Mouse (Mus musculus): Measurements from ENCODE around the gene Dpp8. TPM values are rescaled to one million over a fixed set of nuclear protein-coding genes. Genes with fewer than 3 reads are reported as not detected.

Dpp8 gene
- total and polyA plus RNA-seq, 3 experiments = 51.8 to 62.1 TPM; not detected in 1

DNA sequence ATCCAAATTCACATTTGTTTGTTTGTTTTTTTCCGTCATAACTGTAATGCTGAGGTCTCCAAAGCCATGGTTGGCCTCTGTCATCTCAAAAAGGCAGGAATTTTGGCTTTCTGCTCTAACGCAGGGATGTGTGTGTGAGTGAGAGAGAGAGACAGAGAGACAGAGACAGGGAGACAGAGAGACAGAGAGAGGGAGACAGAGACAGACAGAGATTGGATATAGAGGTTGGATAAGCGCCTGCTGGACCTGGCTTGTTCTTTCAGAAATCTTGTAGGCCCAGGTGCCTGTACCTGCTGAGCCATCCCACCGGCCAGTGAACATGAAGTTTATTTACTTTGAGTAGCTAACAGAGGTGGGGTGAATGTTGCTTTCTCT, 333 bp upstream of the Dpp8 start:
- TF ChIP-seq POLR2AphosphoS2 (IDR thresholded peaks at IDR 0.05; ENCODE audit: low read length) = no peak
- TF ChIP-seq SMC3 (IDR thresholded peaks at IDR 0.05; ENCODE audit: low read depth, low read length) = no peak
- TF ChIP-seq TAL1 (IDR thresholded peaks at IDR 0.05; ENCODE audit: low read length) = no peak
- no peak for TF ChIP-seq MAFK (IDR thresholded peaks at IDR 0.05; ENCODE audit: borderline replicate concordance, low read depth, low read length)
- no peak for TF ChIP-seq USF2 (IDR thresholded peaks at IDR 0.05; ENCODE audit: borderline replicate concordance in 1 of 2, insufficient read depth in 1 of 2, low read depth in 1 of 2, low read length in 2 of 2)
- TF ChIP-seq KAT2A (conservative IDR thresholded peaks at IDR 0.05; ENCODE audit: low read depth, low read length) = no peak
- TF ChIP-seq TBP (IDR thresholded peaks at IDR 0.05; ENCODE audit: low read depth, low read length) = no peak
- TF ChIP-seq EP300 (IDR thresholded peaks at IDR 0.05; ENCODE audit: low read depth in 1 of 2, low read length in 2 of 2) = no peak
- peaks cover 17% of the 10 kb centered on the region for H3K79me2 ChIP-seq (ENCODE audit: control insufficient read depth, insufficient read depth, low read length, poor library complexity)
- DNase-seq (ENCODE audit: low read depth, low spot score) = no peak
- H3K9ac ChIP-seq (ENCODE audit: control insufficient read depth, low read depth, low read length, poor library complexity, severe bottlenecking) = peak overlapping the region; percentile 63
- H3K4me1 ChIP-seq (ENCODE audit: control insufficient read depth in 1 of 2, insufficient read depth in 2 of 2, low read length in 2 of 2) = peaks cover 0 to 4% of the 10 kb centered on the region in 2 experiments; a peak in 1 of 4 replicates
- H3K27me3 ChIP-seq (ENCODE audit: control insufficient read depth in 1 of 2, insufficient read depth in 2 of 2, low read length in 2 of 2) = no peaks in the 10 kb centered on the region
- H3K9me3 ChIP-seq (replicated peaks; ENCODE audit: insufficient read depth, low read length) = no peaks in the 10 kb centered on the region
- peak overlapping the region; percentile 53 to 79 for H3K4me3 ChIP-seq (ENCODE audit: control insufficient read depth in 1 of 2, insufficient read depth in 1 of 2, low read depth in 2 of 2, low read length in 2 of 2)
- H3K36me3 ChIP-seq (ENCODE audit: control insufficient read depth in 1 of 2, insufficient read depth in 2 of 2, low read length in 2 of 2) = peaks cover under 1 to 15% of the 10 kb centered on the region in 2 experiments; a peak in 3 of 4 replicates
- peak overlapping the region; percentile 50 for H3K27ac ChIP-seq (ENCODE audit: control insufficient read depth, low read depth, low read length)

DNA sequence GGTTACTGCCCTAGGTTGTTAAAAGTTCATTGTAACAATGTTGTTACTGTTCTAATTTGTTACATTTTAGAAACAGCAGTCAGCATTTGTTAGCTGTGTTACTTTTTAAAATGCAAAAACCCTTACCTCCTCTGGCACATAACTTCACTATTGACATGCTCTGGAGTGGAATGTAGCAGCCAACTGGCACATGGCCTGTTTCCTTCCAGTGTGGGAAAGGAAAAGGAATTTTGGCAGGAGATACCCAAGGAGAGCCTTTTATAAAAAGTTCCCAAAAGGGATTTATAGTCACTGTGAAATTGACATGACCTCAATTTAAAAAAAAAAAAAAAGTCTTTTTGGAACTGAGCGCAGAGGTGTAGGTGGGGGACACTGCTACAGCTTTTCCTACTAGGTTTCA, 4.2 kb downstream of the Dpp8 start:
- H3K36me3 ChIP-seq (ENCODE audit: control insufficient read depth in 1 of 2, insufficient read depth in 2 of 2, low read length in 2 of 2) = peaks cover 13 to 24% of the 10 kb centered on the region in 2 experiments
- no peaks in the 10 kb centered on the region for H3K9me3 ChIP-seq (replicated peaks; ENCODE audit: insufficient read depth, low read length)
- H3K4me3 ChIP-seq (ENCODE audit: control insufficient read depth in 1 of 2, insufficient read depth in 1 of 2, low read depth in 2 of 2, low read length in 2 of 2) = no peak overlapping the region
- H3K9ac ChIP-seq (ENCODE audit: control insufficient read depth, low read depth, low read length, poor library complexity, severe bottlenecking) = no peak overlapping the region
- no peak for DNase-seq (ENCODE audit: low read depth, low spot score)
- H3K27ac ChIP-seq (ENCODE audit: control insufficient read depth, low read depth, low read length) = no peak overlapping the region
- TF ChIP-seq JUND (IDR thresholded peaks at IDR 0.05; ENCODE audit: low read depth, low read length) = no peak
- TF ChIP-seq MYC (IDR thresholded peaks at IDR 0.05; ENCODE audit: low read depth, low read length) = no peak
- no peak for TF ChIP-seq ETS1 (IDR thresholded peaks at IDR 0.05; ENCODE audit: low read depth, low read length)
- TF ChIP-seq TCF12 (IDR thresholded peaks at IDR 0.05; ENCODE audit: low read depth, low read length) = no peak
- TF ChIP-seq KAT2A (conservative IDR thresholded peaks at IDR 0.05; ENCODE audit: low read depth, low read length) = no peak
- no peak for TF ChIP-seq MEF2A (IDR thresholded peaks at IDR 0.05; ENCODE audit: extremely low read depth, insufficient replicate concordance, low read depth, low read length, poor library complexity, severe bottlenecking)
- TF ChIP-seq ELF1 (IDR thresholded peaks at IDR 0.05; ENCODE audit: low read depth, low read length) = no peak
- TF ChIP-seq ZNF384 (IDR thresholded peaks at IDR 0.05; ENCODE audit: low read depth, low read length) = no peak
- TF ChIP-seq HCFC1 (IDR thresholded peaks at IDR 0.05; ENCODE audit: low read depth, low read length) = no peak
- TF ChIP-seq GATA1 (IDR thresholded peaks at IDR 0.05; ENCODE audit: low read depth, low read length) = no peak
- no peak for TF ChIP-seq POLR2AphosphoS2 (IDR thresholded peaks at IDR 0.05; ENCODE audit: low read length)
- TF ChIP-seq ZKSCAN1 (IDR thresholded peaks at IDR 0.05; ENCODE audit: low read depth, low read length) = no peak
- peaks cover 21% of the 10 kb centered on the region for H3K79me2 ChIP-seq (ENCODE audit: control insufficient read depth, insufficient read depth, low read length, poor library complexity)
- H3K4me1 ChIP-seq (ENCODE audit: control insufficient read depth in 1 of 2, insufficient read depth in 2 of 2, low read length in 2 of 2) = no peaks in the 10 kb centered on the region
- no peaks in the 10 kb centered on the region for H3K27me3 ChIP-seq (ENCODE audit: control insufficient read depth in 1 of 2, insufficient read depth in 2 of 2, low read length in 2 of 2)

Data from MEL (cell line).